Mouse (Mus musculus) kidney, postnatal 4 days (tissue): ENCODE results near the gene Olfr943.

ENCODE experiments used
- DNase-seq, 2 experiments: peaks; one replicate each; pipeline ENCODE4 v3.0.0; 2021; ENCODE audit warnings: mixed read lengths in 2 of 2

Gene Olfr943

GRCm38 (mm10) chr9:39166004-39166403 lies at the start of gene Olfr943:
TSS of gene Olfr943 (plus strand) at chr9:39166304.
- DNase-seq: no peak

GRCm38 (mm10) chr9:39127326-39127725 lies 38.8 kb upstream of the Olfr943 start:
- DNase-seq: no peak

DNA sequence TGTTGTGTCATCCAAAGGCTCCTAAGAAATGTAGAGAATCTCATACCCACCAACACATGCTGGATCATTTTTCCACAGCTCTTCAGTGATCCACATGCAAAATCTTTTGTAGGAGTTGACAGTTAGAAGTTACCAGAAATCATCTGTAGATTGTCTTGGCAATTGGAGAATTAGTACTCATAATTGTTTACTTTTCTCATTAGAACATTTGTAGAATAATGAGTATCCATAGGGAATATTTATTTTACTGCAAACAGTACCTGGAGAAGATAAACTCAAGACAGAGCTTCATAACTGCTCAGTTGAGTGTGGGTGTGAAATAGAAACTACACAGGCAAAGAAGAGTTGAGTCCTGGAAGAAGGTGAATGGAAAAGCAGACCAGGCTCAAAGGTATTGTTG lies 38.3 kb upstream of the Olfr943 start, which contains the start of gene Olfr27:
Gene Olfr27 (plus strand): TSS at position 301 of the 400 bp plus-strand sequence.
- no peak for DNase-seq

DNA sequence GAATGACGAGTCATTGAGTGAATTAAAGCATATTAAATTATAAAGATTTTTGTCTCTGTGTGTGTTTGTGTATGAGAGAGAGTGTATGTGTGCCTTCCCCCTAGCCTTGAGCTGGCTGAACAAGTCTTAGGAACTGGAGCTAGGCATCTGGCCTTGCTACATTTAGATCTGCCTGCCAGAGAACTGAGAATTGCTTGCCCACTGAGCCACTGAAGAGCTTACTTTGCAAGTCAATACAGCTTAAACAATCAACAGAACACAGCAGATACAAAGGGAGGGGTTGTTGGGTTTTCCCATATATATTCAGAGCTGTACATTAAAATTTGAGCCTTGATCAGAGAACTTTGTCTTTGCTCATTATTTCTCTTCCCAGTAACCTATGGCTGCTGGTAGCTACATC lies 13.7 kb upstream of the Olfr943 start:
- no peak for DNase-seq

- no peak for DNase-seq
Measured at GRCm38 (mm10) chr9:39201620-39202019, 35.5 kb downstream of the Olfr943 start, which contains the start of gene Olfr944. TSS of gene Olfr944 (plus strand) at chr9:39201920.
